Comparison of ENCODE assay signal across 21 mouse cellular contexts in the genomic region with DNA sequence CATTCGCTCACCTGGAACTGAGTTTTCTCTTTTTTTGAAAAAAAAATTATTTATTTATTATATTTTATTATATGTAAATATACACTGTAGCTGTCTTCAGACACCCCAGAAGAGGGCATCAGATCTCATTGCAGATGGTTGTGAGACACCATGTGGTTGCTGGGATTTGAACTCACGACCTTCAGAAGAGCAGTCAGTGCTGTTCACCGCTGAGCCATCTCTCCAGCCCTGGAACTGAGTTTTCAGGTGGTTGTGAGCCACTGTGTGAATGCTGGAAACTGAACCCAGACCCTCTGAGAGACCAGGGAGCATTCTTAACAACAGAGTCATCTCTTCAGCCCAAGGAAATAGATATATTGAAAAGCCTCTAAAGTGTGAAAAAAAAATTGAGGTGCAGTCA. TPM values are rescaled to one million over a fixed set of nuclear protein-coding genes. Genes with fewer than 3 reads are reported as not detected.
DNase-seq lines count a peak whose midpoint lies in the region; ATAC-seq and TF ChIP-seq lines count a peak whose summit lies in the region.
"Had no signal": no experiment of that assay in that cellular context is flagged by ENCODE, and none has a peak within 500 bp of the region (broad histone marks: within the 10 kb centered on the region; RNA-seq: fewer than 3 reads in every experiment).

No protein-coding gene starts in this region.

- no peak for TF ChIP-seq CTCF in heart, postnatal 0 days (IDR thresholded peaks at IDR 0.05; ENCODE audit: low read depth)

- H3K9me3 ChIP-seq in heart, embryonic 13.5 days, result peaks cover 8% of the 10 kb centered on the region; the same call in 1 of the 2 replicates
- H3K9me3 ChIP-seq in heart, postnatal 0 days (replicated peaks; ENCODE audit: control insufficient read depth, low read length), result peaks cover 8% of the 10 kb centered on the region
- no peaks in the 10 kb centered on the region for H3K9me3 ChIP-seq in forebrain, embryonic 15.5 days
- H3K9me3 ChIP-seq: hindbrain, embryonic 10.5 days had no signal

- DNase-seq in heart, adult 11 months, result peak; percentile 70
- no peak for DNase-seq in heart, postnatal 36 days
- DNase-seq in heart, adult 18-20 months, result no peak
- DNase-seq in heart, postnatal 0 days (ENCODE audit: low spot score), result no peak
- DNase-seq in heart, adult 8-10 months (ENCODE audit: low spot score), result no peak
- DNase-seq: adrenal gland, postnatal 25 days; cerebellum, adult 18-20 months; cerebellum, adult 9-11 months; cerebellum, postnatal 36 days; gastrocnemius, postnatal 10 days; kidney, adult 2 months had no signal

- no peak overlapping the region for H3K4me3 ChIP-seq in heart, embryonic 13.5 days
- no peak overlapping the region for H3K4me3 ChIP-seq in heart, postnatal 0 days (ENCODE audit: low read depth, low read length)
- H3K4me3 ChIP-seq in forebrain, embryonic 15.5 days, result no peak overlapping the region
- H3K4me3 ChIP-seq: embryonic facial prominence, embryonic 13.5 days; forebrain, embryonic 13.5 days; hindbrain, embryonic 10.5 days had no signal

- peak overlapping the region; percentile 66 for H3K4me2 ChIP-seq in heart, embryonic 13.5 days
- no peak overlapping the region; the same call in 1 of the 2 replicates for H3K4me2 ChIP-seq in heart, postnatal 0 days (ENCODE audit: low read depth, low read length)
- no peak overlapping the region for H3K4me2 ChIP-seq in forebrain, embryonic 15.5 days (replicated peaks)
- H3K4me2 ChIP-seq: forebrain, embryonic 13.5 days; hindbrain, embryonic 14.5 days had no signal

- no peak for ATAC-seq in heart, embryonic 13.5 days (ENCODE audit: extremely low read depth, insufficient number of reproducible peaks, low FRiP score, low TSS enrichment)
- ATAC-seq in heart, postnatal 0 days (ENCODE audit: insufficient read depth, low read depth), result no peak
- ATAC-seq in forebrain, embryonic 15.5 days (replicated peaks), result no peak
- ATAC-seq: forebrain, embryonic 13.5 days; intestine, embryonic 16.5 days had no signal

- intact Hi-C loops in heart, postnatal 36 days (cut with DNase I), result no loop called here

- 89% methylated on average over 3 of the region's 3 CpGs for WGBS in heart, embryonic 13.5 days
- 95% methylated on average over 3 of the region's 3 CpGs for WGBS in heart, postnatal 0 days
- 96% methylated on average over 3 of the region's 3 CpGs for WGBS in forebrain, embryonic 15.5 days

- no peak for TF ChIP-seq EP300 in heart, postnatal 0 days (IDR thresholded peaks at IDR 0.05; ENCODE audit: low read depth)

- H3K36me3 ChIP-seq in heart, embryonic 13.5 days, result peaks cover 8% of the 10 kb centered on the region
- H3K36me3 ChIP-seq in heart, postnatal 0 days (replicated peaks; ENCODE audit: control insufficient read depth, insufficient read depth, low read length), result no peaks in the 10 kb centered on the region
- no peaks in the 10 kb centered on the region for H3K36me3 ChIP-seq in forebrain, embryonic 15.5 days
- H3K36me3 ChIP-seq: embryonic facial prominence, embryonic 13.5 days; hindbrain, embryonic 10.5 days; kidney, embryonic 15.5 days had no signal

- no peak overlapping the region for H3K9ac ChIP-seq in heart, embryonic 13.5 days
- no peak overlapping the region for H3K9ac ChIP-seq in heart, postnatal 0 days (replicated peaks; ENCODE audit: low read depth, low read length)
- H3K9ac ChIP-seq in forebrain, embryonic 15.5 days (replicated peaks), result no peak overlapping the region
- H3K9ac ChIP-seq: embryonic facial prominence, embryonic 13.5 days; forebrain, embryonic 13.5 days; hindbrain, embryonic 14.5 days; kidney, embryonic 15.5 days had no signal

- H3K27ac ChIP-seq in heart, embryonic 13.5 days (replicated peaks), result peak overlapping the region; percentile 98
- H3K27ac ChIP-seq in heart, postnatal 0 days (ENCODE audit: low read depth), result peak overlapping the region; percentile 93; the same call in 1 of the 2 replicates
- H3K27ac ChIP-seq in forebrain, embryonic 15.5 days (replicated peaks), result no peak overlapping the region
- H3K27ac ChIP-seq: embryonic facial prominence, embryonic 13.5 days; forebrain, embryonic 13.5 days; hindbrain, embryonic 10.5 days; hindbrain, embryonic 14.5 days; kidney, embryonic 15.5 days had no signal

- peaks cover 34% of the 10 kb centered on the region for H3K4me1 ChIP-seq in heart, embryonic 13.5 days
- peaks cover 14% of the 10 kb centered on the region for H3K4me1 ChIP-seq in heart, postnatal 0 days (ENCODE audit: control insufficient read depth, insufficient read depth)
- H3K4me1 ChIP-seq in forebrain, embryonic 15.5 days, result no peaks in the 10 kb centered on the region
- H3K4me1 ChIP-seq: forebrain, embryonic 13.5 days had no signal

- no peaks in the 10 kb centered on the region for H3K27me3 ChIP-seq in heart, embryonic 13.5 days (replicated peaks)
- H3K27me3 ChIP-seq in heart, postnatal 0 days (ENCODE audit: control insufficient read depth, insufficient read depth, low read length), result no peaks in the 10 kb centered on the region
- no peaks in the 10 kb centered on the region for H3K27me3 ChIP-seq in forebrain, embryonic 15.5 days
- H3K27me3 ChIP-seq: CH12.LX; embryonic facial prominence, embryonic 13.5 days; forebrain, embryonic 13.5 days; kidney, embryonic 15.5 days had no signal

RNA-seq across cellular contexts. Expression of a gene that starts 8.5 kb away (rescaled TPM):
- total RNA-seq in heart, postnatal 36 days (2021), result 100 to 1,000 TPM; 424 to 684 TPM
- 394 and 473 TPM in 2 replicates for polyA plus RNA-seq in heart, embryonic 13.5 days (2015; fragmentation: Nextera tagmentation; extraction: Ambion mirVana)
- total RNA-seq in heart, adult 18-20 months (2021), result 100 to 1,000 TPM; 603 to 858 TPM
- 557 and 776 TPM in 2 replicates for total RNA-seq in heart, postnatal 0 days (2014; rRNA removed; ENCODE audit: low replicate concordance)
- polyA plus RNA-seq in heart, postnatal 0 days (2015; fragmentation: Nextera tagmentation; extraction: Ambion mirVana), result 491 and 665 TPM in 2 replicates
- total RNA-seq in heart, adult 8-10 months (2022), result 1,000 to 10,000 TPM in 2 of 4 experiments, 100 to 1,000 TPM in 2; 472 to 1,222 (median 1,005) TPM
- 0.19 TPM in 1 of 2 replicates, not detected in the other for polyA plus RNA-seq in forebrain, embryonic 15.5 days (2015; fragmentation: Nextera tagmentation; extraction: Ambion mirVana)
- total RNA-seq: adrenal gland, adult 2 months; adrenal gland, postnatal 25 days; CH12.LX had no signal
- polyA plus RNA-seq: adrenal gland, adult 2 months; forebrain, embryonic 13.5 days; hindbrain, embryonic 10.5 days had no signal

RNA-seq across cellular contexts. Expression of a gene that starts 44.9 kb away (rescaled TPM):
- total RNA-seq in heart, postnatal 36 days (2021), result 10 to 100 TPM; 12.7 to 19.5 TPM
- polyA plus RNA-seq in heart, embryonic 13.5 days (2015; fragmentation: Nextera tagmentation; extraction: Ambion mirVana), result 50.0 and 50.1 TPM in 2 replicates
- 10 to 100 TPM; 16.2 to 17.3 TPM for total RNA-seq in heart, adult 18-20 months (2021)
- total RNA-seq in heart, postnatal 0 days (2014; rRNA removed; ENCODE audit: low replicate concordance), result 13.8 and 47.6 TPM in 2 replicates
- 31.7 and 36.1 TPM in 2 replicates for polyA plus RNA-seq in heart, postnatal 0 days (2015; fragmentation: Nextera tagmentation; extraction: Ambion mirVana)
- 10 to 100 TPM; 12.7 to 16.2 (median 15.0) TPM for total RNA-seq in heart, adult 8-10 months (2022)
- 84.1 and 90.4 TPM in 2 replicates for polyA plus RNA-seq in forebrain, embryonic 15.5 days (2015; fragmentation: Nextera tagmentation; extraction: Ambion mirVana)
